Mouse (Mus musculus): Measurements from ENCODE around the gene Dusp3. TPM values are rescaled to one million over a fixed set of nuclear protein-coding genes. Genes with fewer than 3 reads are reported as not detected.

The Dusp3 gene
- total and polyA plus RNA-seq, 2 experiments, result 15.8 to 38.7 TPM

DNA sequence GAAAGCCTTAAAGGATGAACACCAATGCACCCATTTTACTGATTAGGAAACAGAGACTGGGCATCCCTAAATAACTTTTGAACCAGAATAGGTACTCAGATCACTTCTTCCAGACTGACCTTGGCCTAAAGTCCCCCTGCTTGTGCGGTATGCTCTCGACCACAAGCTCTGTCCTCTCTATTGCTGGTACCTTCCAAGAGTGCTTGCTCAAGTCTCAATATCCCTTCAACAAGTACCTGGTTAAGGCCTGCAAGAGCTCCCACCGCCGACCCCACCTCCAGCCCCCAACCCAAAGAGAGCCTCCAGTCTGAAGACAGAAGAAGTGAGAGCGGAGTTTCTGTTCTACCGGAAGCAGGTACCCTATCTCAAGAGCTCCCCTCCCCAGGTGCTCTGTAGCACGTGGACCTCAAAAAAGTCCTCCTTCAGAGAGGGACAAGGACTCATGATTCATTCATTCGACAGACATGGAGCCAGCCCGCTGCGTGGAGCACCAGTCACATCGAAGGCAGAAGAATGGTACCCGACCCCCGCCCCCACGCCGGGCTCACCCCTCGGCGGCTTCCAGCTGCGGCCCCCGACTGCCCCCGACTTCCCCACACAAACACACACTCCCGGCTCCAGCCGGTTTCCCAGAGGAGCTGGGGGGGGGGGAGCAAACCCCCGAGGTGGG is 39.3 kb upstream of the Dusp3 start:
- no peak overlapping the region for H3K27ac ChIP-seq (replicated peaks; ENCODE audit: insufficient read depth, low read depth, low read length)
- DNase-seq (ENCODE audit: extremely low read depth, low read depth, low spot score), result no peak
- H3K36me3 ChIP-seq (ENCODE audit: control insufficient read depth, insufficient read depth, low read length), result no peaks in the 10 kb centered on the region
- H3K9ac ChIP-seq (ENCODE audit: low read depth, low read length), result peak overlapping the region; percentile 76
- H3K27me3 ChIP-seq (ENCODE audit: control insufficient read depth, insufficient read depth, low read length), result 0 out of 2 replicates have a peak, but pooled peaks cover 3% of the 10 kb centered on the region
- TF ChIP-seq POLR2A (IDR thresholded peaks at IDR 0.05; ENCODE audit: extremely low read depth, insufficient read depth, low read length) (no peak), CTCF (IDR thresholded peaks at IDR 0.05; ENCODE audit: low read depth, low read length) (no peak)
- peaks cover 1% of the 10 kb centered on the region; the same call in 1 of the 2 replicates for H3K4me1 ChIP-seq (ENCODE audit: control insufficient read depth, insufficient read depth, low read length)
- no peaks in the 10 kb centered on the region for H3K79me2 ChIP-seq (ENCODE audit: control insufficient read depth, insufficient read depth, low read length)
- 12% methylated on average over 22 of the region's 23 CpGs for WGBS
- H3K4me3 ChIP-seq (ENCODE audit: insufficient read depth, low read depth, low read length), result peak overlapping the region; percentile 67; the same call in 1 of the 2 replicates

DNA sequence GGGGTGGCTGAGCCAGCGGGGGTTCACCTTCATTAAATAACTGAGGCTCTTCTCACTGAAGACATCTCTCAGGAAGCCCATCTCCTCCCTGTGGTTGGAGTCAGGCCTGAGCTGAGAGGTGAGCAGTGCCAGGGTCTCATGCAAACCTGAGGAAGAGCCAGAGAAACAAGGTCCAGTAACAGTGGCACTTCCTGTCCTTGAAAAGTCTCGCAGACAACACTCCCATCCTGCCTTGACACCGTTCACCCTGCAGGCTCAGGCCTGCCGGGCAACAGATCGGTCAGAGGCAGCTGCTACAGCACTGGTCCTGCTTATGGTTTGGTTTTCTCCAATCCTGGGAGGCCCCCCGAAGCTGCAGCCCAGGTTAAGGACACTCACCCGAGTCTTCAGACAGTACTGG is 38.5 kb upstream of the Dusp3 start:
- 0 out of 2 replicates have a peak, but pooled peaks cover 3% of the 10 kb centered on the region for H3K27me3 ChIP-seq (ENCODE audit: control insufficient read depth, insufficient read depth, low read length)
- WGBS, result 82% methylated on average over 7 of the region's 7 CpGs

DNA sequence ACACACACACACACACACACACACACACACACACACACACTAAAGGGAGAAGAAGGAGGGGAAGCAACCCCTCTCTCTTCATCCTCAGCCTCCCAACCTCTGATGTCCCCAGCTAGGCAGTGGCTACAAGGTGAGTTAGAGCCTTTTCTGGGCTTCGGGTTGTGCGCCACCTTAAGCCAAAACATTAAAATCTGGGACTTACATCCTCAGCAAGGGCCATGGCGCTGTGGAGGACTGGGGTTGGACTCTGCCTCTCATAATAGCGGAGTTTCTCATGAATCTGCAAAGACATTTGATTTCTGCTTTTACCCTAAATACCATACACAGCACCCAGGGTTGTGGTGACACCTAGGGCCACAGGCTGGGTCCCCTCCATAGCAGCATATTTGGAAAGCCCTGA is 38.1 kb upstream of the Dusp3 start:
- Histone ChIP-seq H3K36me3 (ENCODE audit: control insufficient read depth, insufficient read depth, low read length) (no peaks in the 10 kb centered on the region), H3K4me3 (ENCODE audit: insufficient read depth, low read depth, low read length) (no peak overlapping the region), H3K9ac (ENCODE audit: low read depth, low read length) (no peak overlapping the region), H3K79me2 (ENCODE audit: control insufficient read depth, insufficient read depth, low read length) (no peaks in the 10 kb centered on the region), H3K27ac (replicated peaks; ENCODE audit: insufficient read depth, low read depth, low read length) (no peak overlapping the region), H3K27me3 (ENCODE audit: control insufficient read depth, insufficient read depth, low read length) (0 out of 2 replicates have a peak, but pooled peaks cover 3% of the 10 kb centered on the region), H3K4me1 (ENCODE audit: control insufficient read depth, insufficient read depth, low read length) (peaks cover 1% of the 10 kb centered on the region; the same call in 1 of the 2 replicates)
- TF ChIP-seq CTCF (IDR thresholded peaks at IDR 0.05; ENCODE audit: low read depth, low read length), result no peak
- WGBS, result 96% methylated on average over 4 of the region's 4 CpGs
- no peak for DNase-seq (ENCODE audit: extremely low read depth, low read depth, low spot score)

More for the DNA sequence above, 38.5 kb upstream of the Dusp3 start:
- TF ChIP-seq POLR2A (IDR thresholded peaks at IDR 0.05; ENCODE audit: extremely low read depth, insufficient read depth, low read length), result no peak
- no peak for TF ChIP-seq CTCF (IDR thresholded peaks at IDR 0.05; ENCODE audit: low read depth, low read length)
- Histone ChIP-seq H3K4me3 (ENCODE audit: insufficient read depth, low read depth, low read length) (no peak overlapping the region), H3K36me3 (ENCODE audit: control insufficient read depth, insufficient read depth, low read length) (no peaks in the 10 kb centered on the region), H3K79me2 (ENCODE audit: control insufficient read depth, insufficient read depth, low read length) (no peaks in the 10 kb centered on the region), H3K9ac (ENCODE audit: low read depth, low read length) (no peak overlapping the region), H3K27ac (replicated peaks; ENCODE audit: insufficient read depth, low read depth, low read length) (no peak overlapping the region), H3K4me1 (ENCODE audit: control insufficient read depth, insufficient read depth, low read length) (peaks cover 1% of the 10 kb centered on the region; the same call in 1 of the 2 replicates)
- no peak for DNase-seq (ENCODE audit: extremely low read depth, low read depth, low spot score)

DNA sequence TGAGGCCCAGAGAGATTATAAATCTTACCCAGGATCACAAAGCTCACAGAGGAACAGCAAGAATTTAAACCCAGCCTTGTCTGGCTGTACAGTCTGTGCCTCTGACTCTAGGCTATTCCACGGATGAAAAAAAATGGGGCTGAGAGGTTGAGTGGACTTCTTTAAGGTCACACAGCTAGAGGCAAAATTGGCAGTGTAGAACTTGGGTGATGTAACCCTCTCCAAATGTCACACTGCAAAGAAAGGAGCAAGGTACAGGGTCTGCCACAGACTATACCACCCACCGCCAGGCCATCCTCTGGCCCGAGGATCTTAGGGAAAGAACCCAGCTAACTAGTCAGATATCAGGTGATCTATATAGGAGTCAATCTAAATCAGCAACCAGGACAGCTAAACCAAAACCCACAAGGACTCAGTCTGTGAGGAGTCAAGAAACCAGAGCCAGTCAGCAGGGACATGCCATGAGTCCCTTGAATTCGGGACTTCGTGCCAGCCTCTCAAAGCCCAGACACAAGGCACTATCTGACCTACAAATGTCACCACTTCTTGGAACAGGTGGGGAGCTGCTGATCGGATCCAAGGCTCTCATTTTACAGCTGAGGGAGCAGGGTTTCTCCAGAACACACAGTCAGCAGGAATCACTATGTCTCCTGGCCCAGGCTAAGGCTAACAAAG is 37.4 kb upstream of the Dusp3 start:
- Histone ChIP-seq H3K4me1 (ENCODE audit: control insufficient read depth, insufficient read depth, low read length) (peaks cover 1% of the 10 kb centered on the region; the same call in 1 of the 2 replicates), H3K79me2 (ENCODE audit: control insufficient read depth, insufficient read depth, low read length) (no peaks in the 10 kb centered on the region), H3K4me3 (ENCODE audit: insufficient read depth, low read depth, low read length) (no peak overlapping the region), H3K27ac (replicated peaks; ENCODE audit: insufficient read depth, low read depth, low read length) (no peak overlapping the region), H3K36me3 (ENCODE audit: control insufficient read depth, insufficient read depth, low read length) (no peaks in the 10 kb centered on the region), H3K9ac (ENCODE audit: low read depth, low read length) (no peak overlapping the region), H3K27me3 (ENCODE audit: control insufficient read depth, insufficient read depth, low read length) (0 out of 2 replicates have a peak, but pooled peaks cover 3% of the 10 kb centered on the region)
- DNase-seq (ENCODE audit: extremely low read depth, low read depth, low spot score), result no peak
- 88% methylated on average over 6 of the region's 6 CpGs for WGBS
- TF ChIP-seq POLR2A (IDR thresholded peaks at IDR 0.05; ENCODE audit: extremely low read depth, insufficient read depth, low read length) (no peak), CTCF (IDR thresholded peaks at IDR 0.05; ENCODE audit: low read depth, low read length) (no peak)

DNA sequence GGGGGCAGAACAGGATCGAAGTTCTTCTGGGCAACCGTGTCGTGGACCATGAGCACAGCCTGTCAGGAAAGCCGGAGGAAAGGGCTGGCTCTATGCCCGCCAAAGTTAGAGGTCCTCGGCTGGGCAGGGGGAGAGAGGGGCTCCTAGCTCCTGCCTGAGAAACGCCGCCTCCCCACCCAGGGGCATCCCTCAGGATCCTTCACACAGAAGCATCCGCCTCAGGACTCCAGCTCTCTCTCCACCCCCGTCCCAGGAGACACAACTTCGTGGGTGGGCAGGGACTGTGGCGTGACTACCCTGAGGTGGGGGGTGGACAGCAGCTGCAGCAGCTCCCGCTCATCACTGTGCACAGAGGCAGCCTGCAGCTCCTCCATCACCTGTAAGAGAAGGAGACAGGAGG is 36.6 kb upstream of the Dusp3 start:
- TF ChIP-seq POLR2A (IDR thresholded peaks at IDR 0.05; ENCODE audit: extremely low read depth, insufficient read depth, low read length) (no peak), CTCF (IDR thresholded peaks at IDR 0.05; ENCODE audit: low read depth, low read length) (no peak)
- Histone ChIP-seq H3K27ac (replicated peaks; ENCODE audit: insufficient read depth, low read depth, low read length) (no peak overlapping the region), H3K79me2 (ENCODE audit: control insufficient read depth, insufficient read depth, low read length) (no peaks in the 10 kb centered on the region), H3K27me3 (ENCODE audit: control insufficient read depth, insufficient read depth, low read length) (0 out of 2 replicates have a peak, but pooled peaks cover 3% of the 10 kb centered on the region), H3K9ac (ENCODE audit: low read depth, low read length) (no peak overlapping the region), H3K36me3 (ENCODE audit: control insufficient read depth, insufficient read depth, low read length) (no peaks in the 10 kb centered on the region), H3K4me1 (ENCODE audit: control insufficient read depth, insufficient read depth, low read length) (peaks cover 1% of the 10 kb centered on the region; the same call in 1 of the 2 replicates), H3K4me3 (ENCODE audit: insufficient read depth, low read depth, low read length) (no peak overlapping the region)
- no peak for DNase-seq (ENCODE audit: extremely low read depth, low read depth, low spot score)
- WGBS, result 97% methylated on average over 13 of the region's 13 CpGs

Data from liver, adult 2 months (tissue).